Comparison of ENCODE assay signal across 9 mouse cellular contexts in the genomic region with DNA sequence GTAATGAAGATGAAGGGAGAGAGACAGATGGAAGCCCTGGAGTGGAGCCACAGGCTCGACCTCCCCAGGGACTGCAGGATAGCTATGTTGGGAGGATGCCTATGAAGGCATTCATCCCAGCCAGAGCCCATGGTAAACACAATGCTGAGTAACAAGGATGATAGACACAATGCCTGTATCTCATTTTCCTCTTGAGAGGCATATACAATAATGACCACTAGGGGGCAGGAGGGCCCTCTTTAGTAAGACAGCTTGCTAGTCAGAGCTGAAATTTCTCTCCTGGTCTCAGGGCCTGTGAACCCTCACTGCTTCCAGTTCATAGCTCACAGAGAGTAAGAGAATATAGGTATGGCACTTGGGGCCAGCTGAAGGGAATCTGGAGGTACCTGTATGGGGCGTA. TPM values are rescaled to one million over a fixed set of nuclear protein-coding genes. Genes with fewer than 3 reads are reported as not detected.
A peak's percentile ranks its signal among the peaks of the same experiment; 100 is the strongest.
DNase-seq lines count a peak whose midpoint lies in the region; ATAC-seq and TF ChIP-seq lines count a peak whose summit lies in the region.
"Had no signal": no experiment of that assay in that cellular context is flagged by ENCODE, and none has a peak within 500 bp of the region (broad histone marks: within the 10 kb centered on the region; RNA-seq: fewer than 3 reads in every experiment).

No protein-coding gene starts in this region.

- no peaks in the 10 kb centered on the region for H3K27me3 ChIP-seq in heart, embryonic 12.5 days (replicated peaks)
- no peaks in the 10 kb centered on the region for H3K27me3 ChIP-seq in hindbrain, embryonic 13.5 days
- H3K27me3 ChIP-seq in midbrain, embryonic 11.5 days (ENCODE audit: control insufficient read depth, insufficient read depth, low read length), result no peaks in the 10 kb centered on the region
- no peaks in the 10 kb centered on the region for H3K27me3 ChIP-seq in splenic B cell, adult 2 months (ENCODE audit: control insufficient read depth, insufficient read depth, low read length, poor library complexity, severe bottlenecking)

- H3K4me2 ChIP-seq in heart, embryonic 12.5 days, result no peak overlapping the region
- no peak overlapping the region for H3K4me2 ChIP-seq in hindbrain, embryonic 13.5 days
- H3K4me2 ChIP-seq in midbrain, embryonic 11.5 days, result no peak overlapping the region
- H3K4me2 ChIP-seq: liver, embryonic 15.5 days had no signal

- H3K4me1 ChIP-seq in heart, embryonic 12.5 days (replicated peaks), result no peaks in the 10 kb centered on the region; the same call in 1 of the 2 replicates
- peaks cover 13% of the 10 kb centered on the region for H3K4me1 ChIP-seq in hindbrain, embryonic 13.5 days (replicated peaks)
- peaks cover 7% of the 10 kb centered on the region for H3K4me1 ChIP-seq in midbrain, embryonic 11.5 days (ENCODE audit: control insufficient read depth, insufficient read depth, low read length)
- H3K4me1 ChIP-seq: liver, embryonic 15.5 days had no signal

- H3K36me3 ChIP-seq in heart, embryonic 12.5 days, result no peaks in the 10 kb centered on the region
- H3K36me3 ChIP-seq in hindbrain, embryonic 13.5 days, result no peaks in the 10 kb centered on the region
- H3K36me3 ChIP-seq in midbrain, embryonic 11.5 days (ENCODE audit: control insufficient read depth, insufficient read depth, low read length), result no peaks in the 10 kb centered on the region
- no peaks in the 10 kb centered on the region for H3K36me3 ChIP-seq in splenic B cell, adult 2 months (ENCODE audit: control insufficient read depth, insufficient read depth, low read length, poor library complexity, severe bottlenecking)
- H3K36me3 ChIP-seq: liver, embryonic 15.5 days had no signal

- intact Hi-C loops in left cerebral cortex, adult 2 months (cut with DNase I), result loop anchor here (1.0 to 10.0 kb wide), 3 partner anchors 74 to 288 kb away; no protein-coding TSS in a partner anchor

- no peak for ATAC-seq in heart, embryonic 12.5 days (ENCODE audit: insufficient number of reproducible peaks, low FRiP score)
- ATAC-seq in hindbrain, embryonic 13.5 days (ENCODE audit: low FRiP score), result peak; percentile 73
- peak; percentile 46; the same call in 1 of the 2 replicates for ATAC-seq in midbrain, embryonic 11.5 days (ENCODE audit: low FRiP score)

- H3K4me3 ChIP-seq in heart, embryonic 12.5 days, result no peak overlapping the region
- no peak overlapping the region for H3K4me3 ChIP-seq in hindbrain, embryonic 13.5 days
- no peak overlapping the region for H3K4me3 ChIP-seq in left cerebral cortex, adult 2 months
- no peak overlapping the region for H3K4me3 ChIP-seq in midbrain, embryonic 11.5 days (ENCODE audit: low read depth, low read length)
- H3K4me3 ChIP-seq: liver, embryonic 15.5 days had no signal

- no peaks in the 10 kb centered on the region for H3K9me3 ChIP-seq in heart, embryonic 12.5 days (replicated peaks)
- no peaks in the 10 kb centered on the region for H3K9me3 ChIP-seq in hindbrain, embryonic 13.5 days
- no peaks in the 10 kb centered on the region for H3K9me3 ChIP-seq in midbrain, embryonic 11.5 days (ENCODE audit: control insufficient read depth, low read length)
- H3K9me3 ChIP-seq: liver, embryonic 15.5 days had no signal

- TF ChIP-seq CTCF in left cerebral cortex, adult 2 months (IDR thresholded peaks at IDR 0.05), result peak; percentile 89

- H3K9ac ChIP-seq in heart, embryonic 12.5 days, result no peak overlapping the region
- H3K9ac ChIP-seq in hindbrain, embryonic 13.5 days, result no peak overlapping the region
- no peak overlapping the region for H3K9ac ChIP-seq in midbrain, embryonic 11.5 days (ENCODE audit: low read length)
- H3K9ac ChIP-seq: liver, embryonic 15.5 days had no signal

- peak; percentile 66 to 80 for DNase-seq in heart, adult 18-20 months
- DNase-seq in MN1 (ENCODE audit: low spot score), result peak; percentile 82
- DNase-seq in cerebellum, postnatal 36 days, result peak; percentile 35 to 62
- DNase-seq in left cerebral cortex, adult 2 months (ENCODE audit: extremely low spot score in 1 of 2, low spot score in 2 of 2), result peak in 1 of 2 experiments; percentile 52
- peak; percentile 95 for DNase-seq in midbrain, embryonic 11.5 days (ENCODE audit: low spot score, missing footprints)
- DNase-seq in splenic B cell, adult 2 months (ENCODE audit: low read depth, low spot score), result peak; percentile 88

- H3K27ac ChIP-seq in heart, embryonic 12.5 days (ENCODE audit: poor library complexity, severe bottlenecking), result no peak overlapping the region
- no peak overlapping the region for H3K27ac ChIP-seq in hindbrain, embryonic 13.5 days
- no peak overlapping the region for H3K27ac ChIP-seq in left cerebral cortex, adult 2 months
- no peak overlapping the region for H3K27ac ChIP-seq in midbrain, embryonic 11.5 days (ENCODE audit: low read depth, low read length)
- H3K27ac ChIP-seq: liver, embryonic 15.5 days had no signal

- WGBS in heart, embryonic 12.5 days, result 31% methylated on average over 2 of the region's 2 CpGs
- 37% methylated on average over 2 of the region's 2 CpGs for WGBS in hindbrain, embryonic 13.5 days
- WGBS in midbrain, embryonic 11.5 days, result 38% methylated on average over 2 of the region's 2 CpGs

RNA-seq across cellular contexts. Expression of gene Ampd3, which starts 41.0 kb away (rescaled TPM):
- 10 to 100 TPM; 31.3 to 34.4 TPM for total RNA-seq in heart, adult 18-20 months (2021)
- 8.2 and 9.4 TPM in 2 replicates for polyA plus RNA-seq in heart, embryonic 12.5 days (2016; fragmentation: Nextera tagmentation; extraction: Ambion mirVana)
- polyA plus RNA-seq in hindbrain, embryonic 13.5 days (2015; fragmentation: Nextera tagmentation; extraction: Ambion mirVana), result 4.3 and 4.9 TPM in 2 replicates
- 10 to 100 TPM; 24.4 to 25.3 TPM for total RNA-seq in left cerebral cortex, adult 2 months (2021)
- 1.4 and 2.6 TPM in 2 replicates for polyA plus RNA-seq in midbrain, embryonic 11.5 days (2014; fragmentation: Nextera tagmentation; extraction: Ambion mirVana)
